Mouse (Mus musculus) small intestine, adult 2 months (tissue): ENCODE results near the gene Zic2.

Experiments
- CTCF ChIP-seq: fragments of 200-500 bp; IDR thresholded peaks from 2 replicates; pipeline ENCODE4 v1.5.1; 2012; ENCODE audit warnings: low read depth, mild to moderate bottlenecking, control low read depth, inconsistent platforms, low read length, moderate library complexity, mixed read lengths; ENCODE audit not compliant: insufficient replicate concordance, insufficient read length; ENCODE audit errors: extremely low read depth
- POLR2A ChIP-seq: fragments of 200-500 bp; IDR thresholded peaks from 2 replicates; pipeline ENCODE4 v1.6.1; 2012; ENCODE audit warnings: low read depth, mild to moderate bottlenecking, control low read depth, inconsistent platforms, low read length, moderate library complexity

GRCm38 (mm10) chr14:122463080-122463691, 12.0 kb upstream of the Zic2 start:
- no peak for TF ChIP-seq CTCF
- TF ChIP-seq POLR2A = no peak
